ENCODE assay signal across 8 mouse cellular contexts in the genomic region with DNA sequence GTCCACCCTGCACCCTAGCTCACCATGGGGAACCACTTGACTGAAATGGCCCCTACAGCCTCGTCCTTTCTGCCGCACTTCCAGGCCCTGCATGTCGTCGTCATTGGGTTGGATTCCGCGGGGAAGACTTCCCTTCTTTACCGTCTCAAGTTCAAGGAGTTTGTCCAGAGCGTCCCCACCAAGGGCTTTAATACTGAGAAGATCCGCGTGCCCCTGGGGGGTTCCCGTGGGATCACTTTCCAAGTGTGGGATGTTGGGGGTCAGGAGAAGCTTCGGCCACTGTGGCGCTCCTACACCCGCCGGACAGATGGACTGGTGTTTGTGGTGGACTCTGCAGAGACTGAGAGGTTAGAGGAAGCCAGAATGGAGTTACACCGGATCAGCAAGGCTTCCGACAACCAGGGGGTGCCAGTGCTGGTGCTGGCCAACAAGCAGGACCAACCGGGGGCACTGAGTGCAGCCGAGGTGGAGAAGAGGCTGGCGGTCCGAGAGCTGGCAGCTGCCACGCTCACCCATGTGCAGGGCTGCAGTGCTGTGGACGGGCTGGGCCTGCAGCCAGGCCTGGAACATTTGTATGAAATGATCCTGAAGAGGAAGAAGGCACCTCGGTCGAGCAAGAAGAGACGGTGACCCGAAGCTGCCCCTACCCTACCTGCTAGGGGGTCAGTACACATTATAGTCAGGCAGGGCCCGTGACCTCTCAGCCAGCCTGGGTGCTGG. TPM values are rescaled to one million over a fixed set of nuclear protein-coding genes. Genes with fewer than 3 reads are reported as not detected.
DNase-seq lines count a peak whose midpoint lies in the region; ATAC-seq and TF ChIP-seq lines count a peak whose summit lies in the region.

No protein-coding gene starts in this region.

- H3K4me1 ChIP-seq in embryonic facial prominence, embryonic 13.5 days: peaks cover 17% of the 10 kb centered on the region
- H3K4me1 ChIP-seq in liver, embryonic 15.5 days (replicated peaks): peaks cover 80% of the 10 kb centered on the region
- H3K4me1 ChIP-seq in stomach, postnatal 0 days (replicated peaks; ENCODE audit: control insufficient read depth, insufficient read depth): peaks cover 3% of the 10 kb centered on the region; the same call in 1 of the 2 replicates

- no peaks in the 10 kb centered on the region for H3K27me3 ChIP-seq in embryonic facial prominence, embryonic 13.5 days
- H3K27me3 ChIP-seq in liver, embryonic 15.5 days: no peaks in the 10 kb centered on the region
- H3K27me3 ChIP-seq in stomach, postnatal 0 days (ENCODE audit: control insufficient read depth, insufficient read depth, low read length): no peaks in the 10 kb centered on the region

- peak overlapping the region; percentile 84 for H3K4me3 ChIP-seq in layer of hippocampus, adult 2 months
- peak overlapping the region; percentile 10; the same call in 1 of the 2 replicates for H3K4me3 ChIP-seq in embryonic facial prominence, embryonic 13.5 days
- H3K4me3 ChIP-seq in liver, embryonic 15.5 days (replicated peaks): no peak overlapping the region
- peak overlapping the region; percentile 64 for H3K4me3 ChIP-seq in stomach, postnatal 0 days (ENCODE audit: low read depth, low read length)

- no peak for ATAC-seq in embryonic facial prominence, embryonic 13.5 days (ENCODE audit: insufficient number of reproducible peaks, insufficient read depth, low FRiP score, low TSS enrichment, low read depth)
- ATAC-seq in liver, embryonic 15.5 days (ENCODE audit: insufficient read depth): no peak
- ATAC-seq in stomach, postnatal 0 days (ENCODE audit: low FRiP score, low TSS enrichment): no peak

- WGBS in embryonic facial prominence, embryonic 13.5 days: 83% methylated on average over 28 of the region's 28 CpGs
- 81% methylated on average over 28 of the region's 28 CpGs for WGBS in liver, embryonic 15.5 days (ENCODE audit: insufficient replicate concordance)
- WGBS in stomach, postnatal 0 days: 71% methylated on average over 28 of the region's 28 CpGs

- H3K4me2 ChIP-seq in embryonic facial prominence, embryonic 13.5 days: peak overlapping the region; percentile 85
- 0 out of 2 replicates have a peak overlapping the region, but pooled peaks have one; percentile 2 for H3K4me2 ChIP-seq in liver, embryonic 15.5 days
- H3K4me2 ChIP-seq in stomach, postnatal 0 days (replicated peaks; ENCODE audit: low read depth): peak overlapping the region; percentile 50

- peak overlapping the region; percentile 82 for H3K27ac ChIP-seq in layer of hippocampus, adult 2 months
- H3K27ac ChIP-seq in embryonic facial prominence, embryonic 13.5 days: no peak overlapping the region
- H3K27ac ChIP-seq in liver, embryonic 15.5 days (replicated peaks): no peak overlapping the region
- 0 out of 2 replicates have a peak overlapping the region, but pooled peaks have one; percentile 24 for H3K27ac ChIP-seq in stomach, postnatal 0 days (replicated peaks)

- no peak; the same call in 1 of the 2 replicates for TF ChIP-seq CTCF in layer of hippocampus, adult 2 months (conservative IDR thresholded peaks at IDR 0.05)
- TF ChIP-seq CTCF in stomach, postnatal 0 days (IDR thresholded peaks at IDR 0.05; ENCODE audit: low read depth): no peak

- no peak for TF ChIP-seq EP300 in stomach, postnatal 0 days (optimal IDR thresholded peaks at IDR 0.05)

- H3K36me3 ChIP-seq in embryonic facial prominence, embryonic 13.5 days: no peaks in the 10 kb centered on the region
- no peaks in the 10 kb centered on the region for H3K36me3 ChIP-seq in liver, embryonic 15.5 days (replicated peaks)
- H3K36me3 ChIP-seq in stomach, postnatal 0 days (ENCODE audit: control insufficient read depth, insufficient read depth, low read length): no peaks in the 10 kb centered on the region

- no peaks in the 10 kb centered on the region for H3K9me3 ChIP-seq in embryonic facial prominence, embryonic 13.5 days
- H3K9me3 ChIP-seq in liver, embryonic 15.5 days (replicated peaks): no peaks in the 10 kb centered on the region
- H3K9me3 ChIP-seq in stomach, postnatal 0 days (ENCODE audit: control insufficient read depth, low read length): no peaks in the 10 kb centered on the region

- peak overlapping the region; percentile 36 for H3K9ac ChIP-seq in embryonic facial prominence, embryonic 13.5 days
- H3K9ac ChIP-seq in liver, embryonic 15.5 days: no peak overlapping the region
- peak overlapping the region; percentile 45 for H3K9ac ChIP-seq in stomach, postnatal 0 days (ENCODE audit: low read length)

- no peak for DNase-seq in layer of hippocampus, adult 2 months (ENCODE audit: low spot score in 2 of 2)
- DNase-seq in layer of hippocampus, adult 9-10 months (ENCODE audit: low spot score): no peak
- DNase-seq in heart, postnatal 4 days: peak; percentile 46
- no peak for DNase-seq in stomach, postnatal 0 days (ENCODE audit: low spot score)
- no peak for DNase-seq in frontal cortex, postnatal 25 days (ENCODE audit: low spot score in 2 of 2)
- DNase-seq in spleen, postnatal 10 days (ENCODE audit: low spot score in 2 of 2): no peak

RNA-seq across cellular contexts. Expression of gene Arl4d, which starts 1.4 kb away (rescaled TPM):
- total RNA-seq in layer of hippocampus, adult 2 months (2021): 10 to 100 TPM; 10.6 to 16.0 TPM
- polyA plus RNA-seq in embryonic facial prominence, embryonic 13.5 days (2015; fragmentation: Nextera tagmentation; extraction: Ambion mirVana): 3.3 and 3.4 TPM in 2 replicates
- total RNA-seq in heart, postnatal 4 days (2021): 10 to 100 TPM; 17.9 to 20.5 TPM
- polyA plus RNA-seq in liver, embryonic 15.5 days (2015; fragmentation: Nextera tagmentation; extraction: Ambion mirVana): 0.82 and 0.94 TPM in 2 replicates
- polyA plus RNA-seq in stomach, postnatal 0 days (2015; fragmentation: Nextera tagmentation; extraction: Ambion mirVana): 9.5 and 10.0 TPM in 2 replicates

RNA-seq across cellular contexts. Expression of gene Rdm1, which starts 39.8 kb away (rescaled TPM):
- total RNA-seq in layer of hippocampus, adult 2 months (2021): 1 to 10 TPM; 8.4 to 10.0 TPM
- 55.5 and 63.7 TPM in 2 replicates for polyA plus RNA-seq in embryonic facial prominence, embryonic 13.5 days (2015; fragmentation: Nextera tagmentation; extraction: Ambion mirVana)
- total RNA-seq in heart, postnatal 4 days (2021): 10 to 100 TPM; 29.2 to 35.0 TPM
- polyA plus RNA-seq in liver, embryonic 15.5 days (2015; fragmentation: Nextera tagmentation; extraction: Ambion mirVana): 10.7 and 12.1 TPM in 2 replicates
- polyA plus RNA-seq in stomach, postnatal 0 days (2015; fragmentation: Nextera tagmentation; extraction: Ambion mirVana): 18.9 and 20.9 TPM in 2 replicates

Comparison
In these comparisons a context has a peak if more than half of its experiments do, and no peak if none do; other contexts are left out.
1. H3K27ac ChIP-seq: peak in layer of hippocampus, adult 2 months (single experiment) and stomach, postnatal 0 days (single experiment); none in embryonic facial prominence, embryonic 13.5 days (single experiment) and liver, embryonic 15.5 days (single experiment).
2. H3K4me2 ChIP-seq: peak in every context shown above with its lines; median percentile 85 in embryonic facial prominence, embryonic 13.5 days; 50 in stomach, postnatal 0 days; 2 in liver, embryonic 15.5 days.